Mouse (Mus musculus) c-Kit-positive CD71-negative TER-119-negative erythroid progenitor cells, embryonic 14.5 days (primary cell): ENCODE results near the gene Pear1.

Experiments
- DNase-seq: peaks from one replicate; pipeline ENCODE4 v3.0.0-alpha.2; 2013; ENCODE audit warnings: low read depth

The Pear1 gene

DNA sequence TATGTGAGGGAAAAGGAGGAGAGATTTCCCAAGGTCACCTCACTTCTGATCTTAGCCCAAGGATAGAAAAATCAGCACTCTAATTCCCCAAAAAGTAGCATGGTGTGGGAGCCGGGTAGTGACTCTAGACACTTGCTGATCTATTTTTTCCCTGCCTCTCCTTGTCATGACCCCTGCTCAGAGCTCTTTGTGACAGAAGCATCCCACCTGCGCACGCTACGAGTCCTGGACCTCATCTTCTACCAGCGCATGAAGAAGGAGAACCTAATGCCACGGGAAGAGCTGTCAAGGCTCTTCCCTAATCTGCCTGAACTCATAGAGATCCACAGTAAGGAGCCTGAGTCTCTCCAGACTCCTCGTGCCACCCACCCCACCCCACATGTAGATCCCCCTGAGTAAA, 97.9 kb downstream of the Pear1 start:
- no peak for DNase-seq

DNA sequence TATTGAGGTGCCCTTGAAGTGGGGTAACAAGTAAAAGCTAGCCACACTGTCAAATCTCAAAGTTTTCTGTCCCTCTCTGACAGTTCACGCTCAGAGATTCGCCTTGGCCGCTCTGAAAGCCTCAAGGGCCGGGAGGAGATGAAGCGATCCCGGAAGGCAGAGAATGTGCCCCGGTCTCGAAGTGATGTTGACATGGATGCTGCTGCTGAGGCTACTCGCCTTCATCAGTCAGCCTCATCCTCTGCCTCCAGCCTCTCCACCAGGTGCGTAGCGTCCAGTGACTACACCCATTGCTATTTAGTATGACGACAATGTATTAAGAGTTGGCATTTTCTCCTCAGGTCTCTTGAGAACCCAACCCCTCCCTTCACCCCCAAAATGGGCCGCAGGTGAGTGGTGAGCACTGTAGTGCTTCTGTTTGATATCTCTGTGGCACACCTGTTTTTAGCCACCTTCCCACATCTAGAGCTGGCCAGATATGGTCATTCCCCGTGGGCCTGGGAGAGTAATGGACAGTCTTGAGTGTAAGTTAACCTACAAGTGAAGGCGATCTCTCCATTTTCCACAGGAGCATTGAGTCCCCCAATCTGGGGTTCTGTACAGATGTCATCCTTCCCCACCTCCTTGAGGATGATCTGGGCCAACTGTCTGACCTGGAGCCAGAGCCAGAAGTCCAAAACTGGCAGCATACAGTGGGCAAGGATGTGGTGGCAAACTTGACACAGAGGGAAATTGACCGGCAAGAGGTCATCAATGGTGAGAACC, 98.5 kb downstream of the Pear1 start:
- DNase-seq, result no peak

DNA sequence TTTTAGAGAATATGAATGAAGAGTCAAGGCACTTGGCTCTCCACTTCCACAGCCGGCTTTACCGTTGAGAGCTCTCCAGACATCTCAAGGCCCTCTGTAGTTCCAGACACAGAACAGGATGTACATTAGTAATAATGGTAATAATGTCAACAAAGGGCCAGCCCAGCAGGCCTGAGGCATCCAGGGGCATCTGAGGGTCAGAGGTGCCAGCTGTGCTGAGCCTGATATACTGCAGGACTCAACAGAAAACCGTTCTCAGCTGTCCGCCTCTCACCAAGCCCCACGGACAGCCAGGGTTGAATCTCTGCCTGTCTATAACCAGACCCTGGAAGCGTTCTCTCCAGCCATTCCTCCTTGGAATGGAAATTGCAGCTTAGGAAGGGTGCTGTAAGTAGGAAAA, 99.5 kb downstream of the Pear1 start:
- DNase-seq, result no peak

DNA sequence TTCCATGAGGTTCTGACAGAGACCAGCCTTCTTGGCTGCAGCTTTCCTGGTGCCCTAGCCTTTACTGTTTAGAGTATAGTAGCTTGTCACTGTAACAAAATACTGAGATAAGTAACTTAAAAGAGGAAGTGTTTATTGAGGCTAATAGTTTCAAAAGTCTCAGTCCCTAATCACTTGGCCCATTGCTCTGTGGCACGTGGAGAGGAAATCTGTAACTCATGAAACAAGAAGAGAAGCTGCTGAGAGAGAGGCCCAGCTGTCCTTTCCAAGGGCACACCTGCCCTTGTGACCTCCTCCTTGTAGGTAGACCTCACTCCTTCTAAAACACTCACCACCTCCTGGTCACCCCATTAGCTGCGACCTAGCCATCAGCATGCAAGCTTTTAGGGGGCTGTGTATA, 105.6 kb downstream of the Pear1 start:
- DNase-seq, result no peak
